Mouse (Mus musculus) c-Kit-positive CD71-positive TER-119-positive erythroid progenitor cells, embryonic 14.5 days (primary cell): ENCODE results near the gene Smarca4.
A peak's percentile ranks its signal among the peaks of the same experiment; 100 is the strongest.
"Not testable (repeated sequence)": the region's sequence is repeated elsewhere in the genome, so short reads cannot be mapped to it uniquely, and the experiment has no call there.

Experiments
- DNase-seq: peaks from one replicate; pipeline ENCODE4 v3.0.0-alpha.2; 2013; ENCODE audit warnings: low spot score

Gene Smarca4

GRCm38 (mm10) chr9:21615617-21616231 is at the start of gene Smarca4:
TSS of gene Smarca4 (plus strand) at chr9:21616169.
- peak; percentile 98 for DNase-seq

GRCm38 (mm10) chr9:21566538-21566937 is 49.4 kb upstream of the Smarca4 start:
- no peak for DNase-seq

GRCm38 (mm10) chr9:21567051-21567450 is 48.9 kb upstream of the Smarca4 start:
- no peak for DNase-seq

- no peak for DNase-seq
These were observed 47.2 kb upstream of the Smarca4 start for GRCm38 (mm10) chr9:21568657-21569255.

- DNase-seq, result no peak
These were observed 41.8 kb upstream of the Smarca4 start for GRCm38 (mm10) chr9:21574012-21574801.

- DNase-seq, result no peak
These were observed 40.7 kb upstream of the Smarca4 start for GRCm38 (mm10) chr9:21575253-21575652.

- DNase-seq, result no peak
These were observed 39.7 kb upstream of the Smarca4 start for GRCm38 (mm10) chr9:21576286-21576685.

- no peak for DNase-seq
These were observed 37.7 kb upstream of the Smarca4 start for GRCm38 (mm10) chr9:21578226-21578625.

- no peak for DNase-seq
These were observed 30.6 kb upstream of the Smarca4 start for GRCm38 (mm10) chr9:21585401-21585800.

- no peak for DNase-seq
These were observed 28.2 kb upstream of the Smarca4 start for GRCm38 (mm10) chr9:21587678-21588349.

GRCm38 (mm10) chr9:21588350-21588749 is 27.6 kb upstream of the Smarca4 start:
- no peak for DNase-seq

- no peak for DNase-seq
These were observed 26.4 kb upstream of the Smarca4 start for GRCm38 (mm10) chr9:21589538-21589937.

GRCm38 (mm10) chr9:21591127-21591830 is 24.7 kb upstream of the Smarca4 start:
- no peak for DNase-seq

GRCm38 (mm10) chr9:21591831-21592702 is 23.9 kb upstream of the Smarca4 start:
- DNase-seq, result no peak

- DNase-seq, result peak; percentile 96
These were observed 23.3 kb upstream of the Smarca4 start, which contains the start of the genes Timm29 and Yipf2 for GRCm38 (mm10) chr9:21592703-21593121. TSS of gene Timm29 (plus strand) at chr9:21592722. TSS of gene Yipf2 (minus strand) at chr9:21592828.

- peak; percentile 39 for DNase-seq
These were observed 22.7 kb upstream of the Smarca4 start for GRCm38 (mm10) chr9:21593122-21593721.

- not testable (repeated sequence) for DNase-seq
These were observed 21.6 kb upstream of the Smarca4 start for GRCm38 (mm10) chr9:21594350-21594749.

GRCm38 (mm10) chr9:21594838-21595237 is 21.1 kb upstream of the Smarca4 start:
- DNase-seq, result no peak

- DNase-seq, result peak; percentile 29
These were observed 17.8 kb upstream of the Smarca4 start for GRCm38 (mm10) chr9:21598198-21598597.

- DNase-seq, result no peak
These were observed 15.8 kb upstream of the Smarca4 start for GRCm38 (mm10) chr9:21600186-21600585.
